Mouse (Mus musculus) heart, adult 2 months (tissue): ENCODE measurements around the gene Actn4.
A peak's percentile ranks its signal among the peaks of the same experiment; 100 is the strongest.

ENCODE experiments used
- CTCF ChIP-seq: fragments of 200-600 bp; IDR thresholded peaks from 2 replicates; pipeline ENCODE4 v1.8.1; 2022; ENCODE audit warnings: antibody characterized with exemption, mild to moderate bottlenecking, moderate library complexity
- EP300 ChIP-seq: fragments of 200-500 bp; IDR thresholded peaks from 2 replicates; pipeline ENCODE4 v1.6.1; 2011; ENCODE audit warnings: low read depth, low read length, control low read depth; ENCODE audit not compliant: insufficient read depth
- POLR2A ChIP-seq: fragments of 200-500 bp; IDR thresholded peaks from 2 replicates; pipeline ENCODE4 v1.6.1; 2011; ENCODE audit warnings: mild to moderate bottlenecking, low read depth, low read length, control low read depth; ENCODE audit not compliant: insufficient read depth

DNA sequence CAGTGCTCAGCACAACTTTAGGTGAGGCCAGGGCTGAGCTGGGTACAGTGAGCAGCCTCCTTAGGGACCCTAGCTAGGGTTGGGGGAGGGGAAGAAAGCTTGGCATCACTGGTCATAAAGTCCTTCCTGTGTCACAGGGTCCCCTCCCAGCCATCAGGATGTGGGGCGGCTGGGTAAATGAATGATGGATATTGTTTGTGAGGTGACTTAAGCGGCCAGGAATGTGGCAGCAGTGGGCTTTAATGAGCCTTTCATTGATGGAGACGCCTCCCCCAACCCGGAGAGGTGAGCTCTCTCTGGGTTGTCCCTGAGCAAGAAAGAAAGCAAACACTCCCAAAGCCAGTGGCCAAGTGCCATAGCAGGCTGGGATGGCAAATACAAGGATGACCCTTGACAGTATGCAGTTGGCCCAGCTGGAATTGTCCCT, 38.3 kb downstream of the Actn4 start:
- TF ChIP-seq EP300 (0 out of 2 replicates have a peak, but pooled peaks have one; percentile 56), CTCF (no peak), POLR2A (no peak)
